Mouse (Mus musculus): ENCODE results near the gene Olfr490.

Gene Olfr490

DNA sequence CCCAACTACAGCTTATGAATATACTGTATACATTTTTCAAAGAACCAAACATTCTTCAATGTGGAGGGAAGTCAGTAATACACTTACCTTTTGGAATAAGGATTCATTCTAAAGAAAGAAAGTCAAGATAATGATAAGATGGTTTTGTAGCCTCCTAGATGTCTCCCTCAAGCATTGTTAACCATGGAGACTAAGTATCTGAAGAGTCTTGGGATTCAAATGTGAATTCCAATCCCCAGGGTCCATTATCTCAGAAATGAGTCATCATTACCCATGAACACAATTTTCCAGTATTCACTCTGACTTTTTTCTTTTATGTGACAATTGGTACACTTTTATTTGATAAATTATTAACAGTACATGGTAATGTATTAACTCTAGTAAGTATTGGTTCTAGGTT is at the start of gene Olfr490:
Gene Olfr490, minus strand, starts transcription at position 101 of the 400 bp plus-strand sequence.
- DNase-seq (ENCODE audit: low spot score): no peak

DNA sequence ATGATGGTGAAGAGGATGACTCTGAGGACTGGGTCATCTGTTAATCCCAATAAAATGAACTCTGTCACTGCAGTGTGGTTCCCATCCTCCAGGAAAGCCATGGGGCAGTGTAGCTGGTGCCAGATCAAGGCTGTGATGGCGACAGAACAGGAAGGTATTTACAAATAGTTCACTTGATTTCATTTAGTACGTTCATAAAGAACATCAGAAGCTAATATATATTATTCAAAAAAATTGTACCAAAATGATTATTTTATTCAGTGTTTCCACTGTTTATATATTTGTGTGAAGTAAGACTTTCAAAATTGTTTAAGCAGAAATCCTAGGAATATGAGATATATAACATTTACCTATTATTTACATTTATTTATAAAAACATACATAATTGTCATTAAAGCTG is 34.8 kb upstream of the Olfr490 start, which contains the start of gene Olfr492:
Gene Olfr492, minus strand, starts transcription at position 101 of the 400 bp plus-strand sequence.
- DNase-seq (ENCODE audit: low spot score): no peak

DNA sequence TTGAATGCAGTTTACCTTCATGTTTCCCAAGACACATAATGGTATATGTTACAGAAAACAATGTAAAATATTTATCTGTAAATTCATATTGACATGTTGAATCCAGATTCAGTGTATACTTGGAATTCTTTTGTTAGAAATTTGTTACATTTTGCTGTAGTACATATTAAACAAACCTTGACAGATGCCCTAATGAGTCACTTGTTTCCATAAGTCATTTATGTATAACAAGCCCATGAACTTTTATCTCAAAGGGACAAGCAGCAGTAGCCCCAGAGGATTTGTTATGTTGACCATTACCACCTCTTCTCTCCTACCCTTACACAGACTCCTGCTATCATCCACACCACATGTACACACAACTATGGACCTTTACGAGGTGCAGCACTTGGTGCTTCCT is 24.4 kb upstream of the Olfr490 start, which contains the start of gene Olfr491:
Gene Olfr491, plus strand, starts transcription at position 301 of the 400 bp plus-strand sequence.
- DNase-seq (ENCODE audit: low spot score): no peak

DNA sequence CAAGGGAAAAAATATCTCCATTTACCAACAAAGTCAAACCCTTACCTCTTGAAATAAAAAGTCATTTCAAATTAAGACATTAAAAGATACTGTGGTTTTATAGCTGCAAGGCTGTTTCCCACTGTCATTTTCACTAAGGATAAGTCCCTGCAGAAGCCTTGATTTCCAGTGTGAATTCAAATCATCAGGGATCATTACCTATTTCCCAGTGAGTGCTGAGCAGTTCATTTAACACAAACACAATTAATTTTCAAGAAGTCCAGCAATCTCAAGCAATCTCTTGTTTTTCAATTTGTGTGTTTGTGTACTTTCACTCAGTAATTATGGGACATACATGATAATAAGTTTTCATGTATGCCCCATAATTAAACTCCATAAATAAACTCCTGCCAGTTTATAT is 30.5 kb downstream of the Olfr490 start, which contains the start of gene Olfr488:
Gene Olfr488, minus strand, starts transcription at position 101 of the 400 bp plus-strand sequence.
- no peak for DNase-seq (ENCODE audit: low spot score)

Data from spleen, adult 12 weeks (tissue).